Mouse (Mus musculus): ENCODE results near the gene Pdcd11. TPM values are rescaled to one million over a fixed set of nuclear protein-coding genes. Genes with fewer than 3 reads are reported as not detected.
"Not testable (repeated sequence)": the region's sequence is repeated elsewhere in the genome, so short reads cannot be mapped to it uniquely, and the experiment has no call there.

Pdcd11 gene
- polyA plus RNA-seq, 1 experiment from 2014 or later: 14.5 TPM

DNA sequence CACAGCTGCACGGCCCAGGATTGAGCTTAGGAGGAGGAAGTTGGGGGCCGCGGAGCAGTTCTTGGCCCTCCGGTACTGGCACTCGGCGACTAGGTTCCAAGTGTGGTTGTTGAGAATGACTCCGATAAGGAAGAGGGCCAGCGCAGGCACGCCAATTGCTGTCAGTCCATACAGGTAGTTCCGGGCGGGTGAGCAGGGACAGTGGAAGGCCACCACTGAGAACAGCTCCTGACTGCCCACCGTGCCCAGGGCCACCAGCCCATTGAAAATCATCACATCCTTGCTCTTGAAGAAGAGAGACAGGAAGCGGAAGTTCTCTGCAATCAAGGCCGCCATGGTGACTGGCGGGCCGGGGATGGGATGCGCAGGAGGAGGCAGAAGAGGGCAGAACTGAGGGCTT lies 45.0 kb downstream of the Pdcd11 start:
- Histone ChIP-seq H3K27me3 (ENCODE audit: poor library complexity, severe bottlenecking) (peaks cover 27% of the 10 kb centered on the region), H3K36me3 (replicated peaks) (peaks cover 30% of the 10 kb centered on the region), H3K27ac (no peak overlapping the region), H3K4me3 (no peak overlapping the region), H3K9me3 (no peaks in the 10 kb centered on the region), H3K4me1 (peaks cover 24% of the 10 kb centered on the region)
- WGBS: 87% methylated on average over 17 of the region's 17 CpGs
- no peak for DNase-seq (ENCODE audit: extremely low spot score, low spot score)

DNA sequence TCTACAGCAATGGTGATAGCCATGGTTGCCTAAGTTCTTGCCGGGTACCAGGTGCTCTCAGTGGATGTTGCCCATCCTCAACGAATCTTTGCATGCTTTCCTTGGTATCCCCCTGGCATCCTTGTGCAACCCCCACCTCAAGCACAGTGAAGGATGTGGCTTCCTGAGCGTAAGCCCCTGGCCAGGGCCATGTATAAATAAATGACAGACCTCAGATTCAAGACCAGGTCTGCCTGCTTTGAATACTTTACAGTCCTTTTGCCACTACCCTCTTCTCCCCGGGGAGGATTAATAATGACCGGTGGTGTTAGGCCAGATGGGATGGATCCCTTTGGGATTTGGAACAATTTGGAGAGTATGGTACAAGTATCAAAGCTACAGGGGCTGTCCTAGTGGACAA lies 45.6 kb downstream of the Pdcd11 start:
- no peaks in the 10 kb centered on the region for H3K9me3 ChIP-seq
- no peak for DNase-seq (ENCODE audit: extremely low spot score, low spot score)
- no peak overlapping the region for H3K27ac ChIP-seq
- H3K36me3 ChIP-seq (replicated peaks): peaks cover 24% of the 10 kb centered on the region
- H3K4me3 ChIP-seq: no peak overlapping the region
- WGBS: 90% methylated on average over 5 of the region's 5 CpGs
- H3K27me3 ChIP-seq (ENCODE audit: poor library complexity, severe bottlenecking): peaks cover 31% of the 10 kb centered on the region
- H3K4me1 ChIP-seq: peaks cover 24% of the 10 kb centered on the region

DNA sequence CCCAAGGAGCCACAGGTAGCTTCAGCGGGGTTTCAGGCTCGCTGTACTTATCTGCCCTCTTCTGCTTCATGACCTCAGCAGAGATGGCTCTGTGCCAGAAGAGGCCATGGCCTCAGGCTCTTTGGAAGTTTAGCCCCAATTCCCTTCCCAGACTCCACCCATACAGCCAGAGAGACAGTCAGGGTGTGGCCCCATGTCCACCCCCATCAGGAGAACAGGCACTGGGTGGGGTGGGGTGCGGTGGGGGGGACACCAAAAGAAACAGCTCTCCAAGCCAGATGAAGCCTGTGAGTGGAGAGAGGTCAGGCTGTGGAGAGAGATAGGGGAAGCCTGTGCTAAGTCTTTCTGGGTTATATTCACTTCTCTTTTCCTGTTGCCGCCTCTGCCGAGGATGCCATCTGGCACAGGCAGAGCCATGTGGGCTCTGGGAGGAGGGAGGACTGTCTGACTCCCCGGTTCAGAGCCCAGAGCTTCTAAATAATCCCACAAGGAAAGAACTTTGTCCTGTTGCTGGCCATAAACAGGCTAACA lies 46.5 kb downstream of the Pdcd11 start:
- 68% methylated on average over 6 of the region's 6 CpGs for WGBS
- peak overlapping the region; percentile 79 for H3K27ac ChIP-seq
- peaks cover 33% of the 10 kb centered on the region for H3K27me3 ChIP-seq (ENCODE audit: poor library complexity, severe bottlenecking)
- peaks cover 14% of the 10 kb centered on the region for H3K36me3 ChIP-seq (replicated peaks)
- DNase-seq (ENCODE audit: extremely low spot score, low spot score): no peak
- H3K4me3 ChIP-seq: peak overlapping the region; percentile 42
- no peaks in the 10 kb centered on the region for H3K9me3 ChIP-seq
- H3K4me1 ChIP-seq: peaks cover 24% of the 10 kb centered on the region

DNA sequence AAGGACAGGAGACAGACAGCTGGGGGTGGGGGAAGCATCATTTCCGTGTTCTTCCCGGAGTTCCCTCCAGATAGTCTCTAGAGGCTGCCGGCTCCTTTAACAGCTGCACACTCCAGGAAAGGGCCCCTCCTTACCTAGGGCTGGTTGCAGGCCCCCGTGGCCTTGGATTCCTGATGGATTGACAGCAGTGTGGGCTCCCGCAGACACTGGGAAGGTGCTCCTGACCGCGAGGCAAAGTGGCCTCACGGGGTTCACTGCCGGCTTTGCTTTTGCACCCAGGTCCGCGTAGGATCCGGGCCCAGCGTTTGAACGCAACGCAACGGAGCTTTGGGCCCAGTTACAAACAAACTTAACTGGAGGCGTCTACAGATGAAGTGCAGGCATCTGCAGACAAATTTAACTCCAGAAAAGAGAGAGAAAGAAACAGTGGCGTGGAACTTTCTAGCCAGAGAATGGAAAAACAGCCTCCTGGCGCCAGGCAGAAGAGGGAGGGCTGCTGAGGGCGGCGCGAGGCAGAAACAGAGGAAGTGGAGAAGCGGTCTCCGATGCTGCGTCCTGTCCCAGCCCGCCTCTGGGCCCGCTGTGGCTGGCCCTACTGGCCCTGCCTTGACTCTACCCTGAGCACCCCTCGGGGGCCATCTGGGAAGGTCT lies 47.3 kb downstream of the Pdcd11 start, which contains the start of gene Calhm2:
TSS of gene Calhm2 (minus strand) at position 524 of the 651 bp plus-strand sequence.
- H3K36me3 ChIP-seq (replicated peaks): peaks cover 6% of the 10 kb centered on the region
- peak; percentile 27 for DNase-seq (ENCODE audit: extremely low spot score, low spot score)
- H3K4me3 ChIP-seq: peak within 1 kb of the TSS; percentile 42
- 8% methylated on average over 28 of the region's 28 CpGs for WGBS
- H3K27ac ChIP-seq: peak within 1 kb of the TSS; percentile 79
- peaks cover 33% of the 10 kb centered on the region for H3K27me3 ChIP-seq (ENCODE audit: poor library complexity, severe bottlenecking)
- peaks cover 24% of the 10 kb centered on the region for H3K4me1 ChIP-seq
- H3K9me3 ChIP-seq: no peaks in the 10 kb centered on the region

DNA sequence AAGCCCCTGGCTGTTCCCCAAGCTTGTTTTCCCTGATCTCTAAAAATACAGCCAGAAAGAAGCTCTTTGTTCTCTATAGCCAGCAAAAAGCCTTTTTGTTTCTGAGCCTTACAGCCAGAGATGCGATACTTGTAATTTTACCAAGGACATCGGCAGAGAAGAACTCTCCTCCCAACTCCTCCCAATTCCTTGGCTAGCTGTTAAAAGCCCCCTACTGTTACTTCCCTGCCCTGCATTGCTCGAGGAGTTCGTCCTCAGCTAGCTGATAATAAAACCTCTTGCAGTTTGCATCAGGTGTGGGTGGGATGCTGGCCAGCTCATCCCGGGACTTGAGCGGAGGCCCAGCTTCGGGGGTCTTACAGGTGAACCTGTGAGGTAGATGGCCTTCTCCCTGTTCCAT lies 49.0 kb downstream of the Pdcd11 start:
- H3K4me3 ChIP-seq; DNase-seq (ENCODE audit: extremely low spot score, low spot score); H3K36me3 ChIP-seq (replicated peaks); H3K9me3 ChIP-seq; H3K27ac ChIP-seq: not testable (repeated sequence)
- Histone ChIP-seq H3K4me1 (peaks cover 24% of the 10 kb centered on the region), H3K27me3 (ENCODE audit: poor library complexity, severe bottlenecking) (peaks cover 33% of the 10 kb centered on the region)
- WGBS: 46% methylated on average over 7 of the region's 7 CpGs

DNA sequence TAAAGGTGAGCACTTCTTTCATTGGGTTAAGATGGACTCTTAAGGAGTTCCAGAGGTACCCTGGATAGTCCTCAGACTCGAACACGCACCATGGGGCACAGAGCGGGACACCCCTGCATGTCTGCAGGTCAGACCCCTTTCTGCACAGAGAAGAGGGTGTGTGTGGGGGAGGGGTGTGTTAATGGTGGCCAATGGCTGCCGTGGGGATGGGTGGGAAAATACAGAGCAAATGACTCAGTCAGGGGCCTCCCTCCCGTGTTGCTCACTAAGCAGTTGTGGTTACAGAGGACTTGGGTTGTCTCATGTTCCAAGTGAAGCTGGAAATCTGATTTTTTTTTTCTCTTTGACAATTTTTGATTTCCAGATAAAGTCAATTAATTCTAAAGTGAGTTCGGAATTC lies 51.9 kb downstream of the Pdcd11 start:
- WGBS: 83% methylated on average over 6 of the region's 6 CpGs
- Histone ChIP-seq H3K36me3 (replicated peaks) (no peaks in the 10 kb centered on the region), H3K4me1 (peaks cover 14% of the 10 kb centered on the region), H3K27ac (no peak overlapping the region), H3K9me3 (no peaks in the 10 kb centered on the region), H3K4me3 (no peak overlapping the region), H3K27me3 (ENCODE audit: poor library complexity, severe bottlenecking) (peaks cover 30% of the 10 kb centered on the region)
- no peak for DNase-seq (ENCODE audit: extremely low spot score, low spot score)

DNA sequence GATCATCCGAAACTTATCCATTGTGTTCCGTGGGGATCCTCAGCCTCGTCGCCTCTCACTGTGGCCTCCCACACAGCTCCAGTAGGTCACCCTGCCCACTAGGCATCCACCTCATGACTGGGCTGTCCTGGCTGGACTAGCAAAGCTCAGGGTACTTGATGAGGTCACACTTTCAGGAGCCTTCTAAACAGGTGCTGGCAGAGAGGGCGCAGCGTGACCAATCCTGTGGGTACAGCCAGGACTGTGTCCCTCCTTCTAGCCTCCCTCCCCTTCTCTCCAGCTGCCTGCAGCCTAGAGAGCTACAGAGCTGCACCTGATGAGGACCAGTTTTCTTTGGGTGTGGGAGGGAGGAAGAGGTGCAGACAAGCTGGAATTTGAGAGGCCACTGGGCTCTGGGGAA lies 53.6 kb downstream of the Pdcd11 start, which contains the start of gene Calhm1:
TSS of gene Calhm1 (minus strand) at position 101 of the 400 bp plus-strand sequence.
- Histone ChIP-seq H3K27me3 (ENCODE audit: poor library complexity, severe bottlenecking) (peaks cover 17% of the 10 kb centered on the region), H3K4me1 (no peaks in the 10 kb centered on the region), H3K27ac (no peak within 1 kb of the TSS), H3K36me3 (replicated peaks) (no peaks in the 10 kb centered on the region), H3K9me3 (no peaks in the 10 kb centered on the region), H3K4me3 (no peak within 1 kb of the TSS)
- WGBS: 92% methylated on average over 6 of the region's 6 CpGs
- no peak for DNase-seq (ENCODE audit: extremely low spot score, low spot score)

DNA sequence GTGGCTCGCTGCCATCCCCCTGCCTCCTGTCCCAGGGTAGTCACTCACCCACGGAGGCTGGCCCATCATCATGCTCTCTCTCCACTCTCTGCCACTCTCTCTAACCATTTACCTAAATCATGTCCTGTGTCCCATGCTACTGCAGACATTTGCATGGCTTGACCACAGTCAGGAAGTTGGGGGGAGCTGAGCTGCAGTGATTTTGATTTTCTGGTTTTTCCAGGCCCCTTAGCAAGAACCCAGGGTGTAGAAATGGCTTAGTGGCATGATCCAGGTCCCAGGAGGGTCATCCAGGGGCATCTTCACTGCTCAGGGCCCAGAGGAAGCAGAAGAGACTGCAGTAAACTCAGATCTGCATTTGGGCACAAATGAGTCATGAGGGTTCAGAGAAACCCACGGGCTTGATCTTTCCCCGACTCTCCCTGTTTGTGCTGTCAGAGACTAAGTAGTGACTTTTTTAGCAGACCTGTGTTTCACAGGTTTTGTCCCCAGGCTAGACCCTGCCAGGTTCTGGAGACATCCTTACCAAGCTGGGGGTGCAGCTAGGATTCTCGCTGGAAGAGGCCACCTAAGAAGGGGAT lies 57.8 kb downstream of the Pdcd11 start:
- 86% methylated on average over 5 of the region's 5 CpGs for WGBS
- peaks cover 34% of the 10 kb centered on the region for H3K27me3 ChIP-seq (ENCODE audit: poor library complexity, severe bottlenecking)

DNA sequence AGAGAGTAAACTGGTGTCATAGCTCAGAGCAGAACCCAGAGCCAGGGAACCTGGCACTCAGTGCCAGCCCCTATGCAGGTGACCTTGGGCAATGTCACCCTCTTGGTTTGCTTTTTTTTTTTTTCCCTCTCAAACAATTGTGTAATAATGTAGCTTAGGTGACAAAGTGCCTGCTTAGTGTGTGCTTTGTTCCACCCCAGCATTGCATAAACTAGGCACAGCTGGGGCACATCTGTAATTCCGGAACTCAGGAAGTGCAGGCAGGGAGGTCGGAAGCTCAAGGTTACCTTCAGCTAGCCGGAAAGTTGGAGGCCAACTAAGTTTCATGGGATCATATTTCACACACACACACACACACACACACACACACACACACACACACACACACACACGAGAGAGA lies 59.3 kb downstream of the Pdcd11 start:
- Histone ChIP-seq H3K27ac (no peak overlapping the region), H3K36me3 (replicated peaks) (no peaks in the 10 kb centered on the region), H3K4me1 (peaks cover 6% of the 10 kb centered on the region), H3K9me3 (no peaks in the 10 kb centered on the region), H3K27me3 (ENCODE audit: poor library complexity, severe bottlenecking) (peaks cover 34% of the 10 kb centered on the region), H3K4me3 (no peak overlapping the region)
- 70% methylated on average over 4 of the region's 4 CpGs for WGBS
- DNase-seq (ENCODE audit: extremely low spot score, low spot score): no peak

More for the DNA sequence above, 57.8 kb downstream of the Pdcd11 start:
- H3K4me1 ChIP-seq: peaks cover 6% of the 10 kb centered on the region
- no peak for DNase-seq (ENCODE audit: extremely low spot score, low spot score)
- no peak overlapping the region for H3K4me3 ChIP-seq
- H3K27ac ChIP-seq: no peak overlapping the region
- H3K36me3 ChIP-seq (replicated peaks): no peaks in the 10 kb centered on the region
- H3K9me3 ChIP-seq: no peaks in the 10 kb centered on the region

DNA sequence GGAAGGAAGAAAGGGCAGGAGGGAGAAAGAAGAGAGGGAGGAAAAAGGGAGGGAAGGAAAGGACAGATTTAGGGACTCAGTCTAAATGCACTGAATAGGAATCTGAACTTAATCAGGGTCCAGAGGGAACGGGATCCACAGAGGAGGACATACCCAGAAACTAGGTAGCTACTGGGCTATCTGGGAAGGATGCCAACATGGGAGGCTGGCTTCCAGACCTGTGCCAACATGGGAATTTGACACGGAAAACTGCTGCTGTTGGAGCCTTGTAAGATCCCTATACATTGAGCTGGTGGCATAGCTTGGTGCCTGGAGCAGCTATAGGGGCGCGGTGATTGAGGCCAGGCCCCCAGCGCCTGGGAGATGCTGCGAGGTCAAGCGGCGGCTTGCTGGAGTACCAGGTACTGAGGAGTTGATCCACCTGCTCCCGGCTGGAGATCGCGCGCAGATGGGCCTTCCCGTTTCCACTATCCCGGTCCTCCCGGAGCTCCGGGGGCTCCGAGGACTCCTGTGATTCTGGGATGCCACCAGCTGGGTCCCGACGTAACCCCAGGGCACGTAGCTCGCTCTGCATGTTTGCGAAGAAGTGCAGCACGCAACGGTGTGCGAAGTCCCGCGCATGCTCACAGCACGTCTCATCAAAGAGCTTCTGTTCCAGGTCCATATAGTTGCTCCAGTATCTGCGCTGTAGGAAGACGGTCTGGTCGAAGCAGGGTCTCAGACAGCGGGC lies 60.9 kb downstream of the Pdcd11 start:
- Histone ChIP-seq H3K27me3 (ENCODE audit: poor library complexity, severe bottlenecking) (peaks cover 34% of the 10 kb centered on the region), H3K9me3 (no peaks in the 10 kb centered on the region), H3K4me3 (peak overlapping the region; percentile 51), H3K4me1 (peaks cover 6% of the 10 kb centered on the region), H3K27ac (peak overlapping the region; percentile 58), H3K36me3 (replicated peaks) (no peaks in the 10 kb centered on the region)
- WGBS: 26% methylated on average over 32 of the region's 32 CpGs
- peak; percentile 26 for DNase-seq (ENCODE audit: extremely low spot score, low spot score)

DNA sequence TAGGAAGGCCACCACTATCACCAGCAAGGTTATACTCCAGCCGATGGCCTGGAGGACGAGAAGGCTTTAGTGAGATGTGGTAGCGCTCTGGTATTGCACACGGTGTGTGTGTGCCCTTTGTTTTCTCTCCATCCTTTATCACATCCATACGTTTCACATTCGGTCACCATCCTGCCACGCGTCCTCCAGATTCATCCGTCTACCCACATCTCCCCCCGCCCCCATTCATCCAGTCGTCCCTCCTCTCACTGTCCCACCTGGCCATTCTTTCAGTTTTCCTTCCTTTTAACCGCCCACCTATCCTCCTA lies 61.4 kb downstream of the Pdcd11 start:
- Histone ChIP-seq H3K4me3 (peak overlapping the region; percentile 51), H3K27me3 (ENCODE audit: poor library complexity, severe bottlenecking) (peaks cover 34% of the 10 kb centered on the region), H3K4me1 (peaks cover 6% of the 10 kb centered on the region), H3K27ac (peak overlapping the region; percentile 58), H3K9me3 (no peaks in the 10 kb centered on the region), H3K36me3 (replicated peaks) (no peaks in the 10 kb centered on the region)
- no peak for DNase-seq (ENCODE audit: extremely low spot score, low spot score)
- 62% methylated on average over 12 of the region's 12 CpGs for WGBS

DNA sequence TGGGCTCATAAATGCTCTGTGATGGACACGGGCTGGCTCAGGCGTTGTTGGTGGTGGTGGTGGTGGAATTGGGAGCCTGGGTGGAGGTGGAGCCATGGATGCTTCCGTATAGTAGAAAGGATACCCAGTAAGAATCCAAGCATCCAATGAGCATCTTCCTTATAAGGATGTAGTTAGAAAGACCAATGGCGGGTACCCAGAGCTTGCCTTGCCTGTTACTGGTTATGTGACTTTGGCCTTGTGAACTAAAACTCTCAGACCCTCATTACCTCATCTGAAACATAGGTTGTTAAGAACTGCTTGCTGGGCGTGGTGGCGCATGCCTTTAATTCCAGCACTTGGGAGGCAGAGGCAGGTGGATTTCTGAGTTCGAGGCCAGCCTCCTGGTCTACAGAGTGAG lies 63.2 kb downstream of the Pdcd11 start:
- no peak for DNase-seq (ENCODE audit: extremely low spot score, low spot score)
- 90% methylated on average over 7 of the region's 7 CpGs for WGBS
- peaks cover 6% of the 10 kb centered on the region for H3K4me1 ChIP-seq
- no peaks in the 10 kb centered on the region for H3K9me3 ChIP-seq
- no peak overlapping the region for H3K4me3 ChIP-seq
- H3K27me3 ChIP-seq (ENCODE audit: poor library complexity, severe bottlenecking): peaks cover 30% of the 10 kb centered on the region
- no peak overlapping the region for H3K27ac ChIP-seq
- no peaks in the 10 kb centered on the region for H3K36me3 ChIP-seq (replicated peaks)

DNA sequence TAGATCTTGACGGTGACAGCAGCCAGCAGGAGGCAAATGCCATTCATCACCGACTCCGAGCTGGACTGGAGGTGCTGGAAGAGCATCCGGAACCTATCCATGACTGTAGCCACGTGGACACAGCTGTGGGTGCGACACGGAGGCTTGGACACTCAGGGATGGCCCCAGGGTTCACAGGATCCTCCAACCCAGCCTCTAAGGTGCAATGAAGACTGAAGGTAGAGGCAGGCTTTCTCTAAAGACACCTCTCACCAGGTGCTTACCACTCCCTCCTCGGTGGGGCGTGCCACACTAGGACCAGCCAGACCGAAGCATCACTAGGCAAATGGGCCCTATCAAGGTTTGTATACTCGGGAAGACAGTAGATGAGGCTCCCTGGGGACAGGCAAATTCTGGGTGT lies 67.1 kb downstream of the Pdcd11 start, which contains the start of gene Calhm3:
TSS of gene Calhm3 (minus strand) at position 101 of the 400 bp plus-strand sequence.
- Histone ChIP-seq H3K4me1 (no peaks in the 10 kb centered on the region), H3K4me3 (no peak within 1 kb of the TSS), H3K27ac (no peak within 1 kb of the TSS), H3K36me3 (replicated peaks) (no peaks in the 10 kb centered on the region), H3K27me3 (ENCODE audit: poor library complexity, severe bottlenecking) (peaks cover 5% of the 10 kb centered on the region), H3K9me3 (no peaks in the 10 kb centered on the region)
- WGBS: 84% methylated on average over 11 of the region's 11 CpGs
- no peak for DNase-seq (ENCODE audit: extremely low spot score, low spot score)

Measured in forebrain, embryonic 10.5 days (tissue).